Mouse (Mus musculus) intestine, postnatal 0 days (tissue): Measurements from ENCODE around the gene Rab31. TPM values are rescaled to one million over a fixed set of nuclear protein-coding genes. Genes with fewer than 3 reads are reported as not detected.

Source experiments
- ATAC-seq: fragments of 200-750 bp; cut with Nextera tagmentation; 2 replicates; pipeline ENCODE4 v1.8.0; 2017; ENCODE audit warnings: mild to moderate bottlenecking, moderate TSS enrichment, moderate library complexity
- H3K27ac ChIP-seq: fragments of 300-500 bp; sonication (generic); 2 replicates; pipeline ENCODE4 v1.5.1; 2014; ENCODE audit warnings: mild to moderate bottlenecking, low read depth, low read length, moderate library complexity
- H3K27me3 ChIP-seq: fragments of 300-500 bp; sonication (generic); replicated peaks from 2 replicates; pipeline ENCODE4 v1.6.1; 2014; ENCODE audit warnings: low read length, mixed read lengths; ENCODE audit not compliant: control insufficient read depth, insufficient read depth
- H3K36me3 ChIP-seq: fragments of 300-500 bp; sonication (generic); 2 replicates; pipeline ENCODE4 v1.6.1; 2014; ENCODE audit warnings: mild to moderate bottlenecking, moderate library complexity; ENCODE audit not compliant: control insufficient read depth, insufficient read depth
- H3K4me1 ChIP-seq: fragments of 300-500 bp; sonication (generic); replicated peaks from 2 replicates; pipeline ENCODE4 v1.6.1; 2014; ENCODE audit warnings: antibody characterized with exemption, low read length, mixed read lengths; ENCODE audit not compliant: control insufficient read depth, insufficient read depth
- H3K4me2 ChIP-seq: fragments of 300-500 bp; sonication (generic); replicated peaks from 2 replicates; pipeline ENCODE4 v1.6.1; 2014; ENCODE audit warnings: low read depth, mild to moderate bottlenecking, moderate library complexity
- H3K4me3 ChIP-seq: fragments of 300-500 bp; sonication (generic); 2 replicates; pipeline ENCODE4 v1.5.1; 2014; ENCODE audit warnings: low read depth, low read length
- H3K9ac ChIP-seq: fragments of 300-500 bp; sonication (generic); 2 replicates; pipeline ENCODE4 v1.6.1; 2014; ENCODE audit warnings: mild to moderate bottlenecking, low read depth, low read length
- H3K9me3 ChIP-seq: fragments of 300-500 bp; sonication (generic); 2 replicates; pipeline ENCODE4 v1.6.1; 2016; ENCODE audit warnings: mixed run types; ENCODE audit not compliant: control insufficient read depth
- CTCF ChIP-seq: sonication (generic); IDR thresholded peaks from 2 replicates; pipeline ENCODE4 v1.5.1; 2016; ENCODE audit warnings: low read depth, mild to moderate bottlenecking, control low read depth, antibody characterized with exemption, moderate library complexity
- WGBS: fragments of 180-500 bp; shearing (Covaris S2); extraction: QIAGEN DNeasy Blood & Tissue Kit; methylation state at CpG from one replicate; pipeline ENCODE4 v1.1.7; 2014; 5-methylcytosine and 5-hydroxymethylcytosine counted together
- polyA plus RNA-seq: library from polyadenylated mRNA; unstranded; fragments of >200 nt; fragmentation: Nextera tagmentation; extraction: Ambion mirVana; gene quantifications from 2 replicates; pipeline ENCODE4 v1.2.1, GENCODE M21; 2015

Rab31 gene
- polyA plus RNA-seq, 1 experiment from 2014 or later = 30.5 TPM

- Histone ChIP-seq H3K27ac (no peak overlapping the region), H3K4me1 (no peaks in the 10 kb centered on the region; the same call in 1 of the 2 replicates), H3K9ac (no peak overlapping the region), H3K4me2 (no peak overlapping the region), H3K27me3 (no peaks in the 10 kb centered on the region), H3K9me3 (no peaks in the 10 kb centered on the region), H3K4me3 (no peak overlapping the region), H3K36me3 (no peaks in the 10 kb centered on the region)
- 73% methylated on average over 2 of the region's 2 CpGs for WGBS
- no peak for ATAC-seq
- TF ChIP-seq CTCF = no peak
These were observed 91.6 kb downstream of the Rab31 start for GRCm38 (mm10) chr17:65680801-65681412.

- Histone ChIP-seq H3K4me2 (no peak overlapping the region), H3K27me3 (no peaks in the 10 kb centered on the region), H3K4me1 (peaks cover 3% of the 10 kb centered on the region), H3K4me3 (no peak overlapping the region), H3K36me3 (no peaks in the 10 kb centered on the region), H3K27ac (no peak overlapping the region; the same call in 1 of the 2 replicates), H3K9me3 (no peaks in the 10 kb centered on the region), H3K9ac (no peak overlapping the region)
- no peak for TF ChIP-seq CTCF
- no peak for ATAC-seq
- WGBS = 72% methylated on average over 14 of the region's 14 CpGs
These were observed 92.6 kb downstream of the Rab31 start for GRCm38 (mm10) chr17:65679806-65680446.

GRCm38 (mm10) chr17:65677742-65678141, 94.8 kb downstream of the Rab31 start:
- Histone ChIP-seq H3K4me2 (no peak overlapping the region), H3K27ac (no peak overlapping the region), H3K4me1 (peaks cover 8% of the 10 kb centered on the region), H3K36me3 (no peaks in the 10 kb centered on the region), H3K27me3 (no peaks in the 10 kb centered on the region), H3K9ac (no peak overlapping the region), H3K4me3 (no peak overlapping the region), H3K9me3 (no peaks in the 10 kb centered on the region)
- no peak for ATAC-seq
- WGBS = 100% methylated on average over 1 of the region's 1 CpGs
- TF ChIP-seq CTCF = peak; percentile 57

- 83% methylated on average over 8 of the region's 8 CpGs for WGBS
- ATAC-seq = no peak
- Histone ChIP-seq H3K4me2 (no peak overlapping the region), H3K9me3 (no peaks in the 10 kb centered on the region), H3K36me3 (no peaks in the 10 kb centered on the region), H3K27ac (no peak overlapping the region), H3K9ac (no peak overlapping the region), H3K27me3 (no peaks in the 10 kb centered on the region), H3K4me1 (peaks cover 8% of the 10 kb centered on the region), H3K4me3 (no peak overlapping the region)
- no peak for TF ChIP-seq CTCF
These were observed 96.0 kb downstream of the Rab31 start for GRCm38 (mm10) chr17:65676536-65676935.

GRCm38 (mm10) chr17:65675985-65676384, 96.6 kb downstream of the Rab31 start:
- no peak overlapping the region for H3K4me2 ChIP-seq

GRCm38 (mm10) chr17:65674710-65675171, 97.8 kb downstream of the Rab31 start:
- WGBS = 22% methylated on average over 1 of the region's 1 CpGs

More at GRCm38 (mm10) chr17:65675985-65676384, 96.6 kb downstream of the Rab31 start:
- no peak for ATAC-seq
- Histone ChIP-seq H3K36me3 (no peaks in the 10 kb centered on the region), H3K9ac (no peak overlapping the region), H3K27me3 (no peaks in the 10 kb centered on the region), H3K9me3 (no peaks in the 10 kb centered on the region), H3K27ac (no peak overlapping the region), H3K4me3 (no peak overlapping the region), H3K4me1 (peaks cover 8% of the 10 kb centered on the region)
- 86% methylated on average over 3 of the region's 3 CpGs for WGBS
- no peak for TF ChIP-seq CTCF

More at GRCm38 (mm10) chr17:65674710-65675171, 97.8 kb downstream of the Rab31 start:
- Histone ChIP-seq H3K9me3 (no peaks in the 10 kb centered on the region), H3K9ac (no peak overlapping the region), H3K36me3 (no peaks in the 10 kb centered on the region), H3K4me3 (no peak overlapping the region), H3K4me2 (no peak overlapping the region), H3K27me3 (no peaks in the 10 kb centered on the region), H3K4me1 (peaks cover 8% of the 10 kb centered on the region), H3K27ac (0 out of 2 replicates have a peak overlapping the region, but pooled peaks have one; percentile 1)
- TF ChIP-seq CTCF = no peak
- ATAC-seq = peak; percentile 12; the same call in 1 of the 2 replicates
